Mouse (Mus musculus) cerebellum, adult 18-20 months (tissue): ENCODE data around the gene Ldha.
"Not testable (repeated sequence)": the region's sequence is repeated elsewhere in the genome, so short reads cannot be mapped to it uniquely, and the experiment has no call there.

Source experiments
- DNase-seq, 2 experiments: peaks; one replicate each; pipeline ENCODE4 v3.0.0; 2021

The Ldha gene

DNA sequence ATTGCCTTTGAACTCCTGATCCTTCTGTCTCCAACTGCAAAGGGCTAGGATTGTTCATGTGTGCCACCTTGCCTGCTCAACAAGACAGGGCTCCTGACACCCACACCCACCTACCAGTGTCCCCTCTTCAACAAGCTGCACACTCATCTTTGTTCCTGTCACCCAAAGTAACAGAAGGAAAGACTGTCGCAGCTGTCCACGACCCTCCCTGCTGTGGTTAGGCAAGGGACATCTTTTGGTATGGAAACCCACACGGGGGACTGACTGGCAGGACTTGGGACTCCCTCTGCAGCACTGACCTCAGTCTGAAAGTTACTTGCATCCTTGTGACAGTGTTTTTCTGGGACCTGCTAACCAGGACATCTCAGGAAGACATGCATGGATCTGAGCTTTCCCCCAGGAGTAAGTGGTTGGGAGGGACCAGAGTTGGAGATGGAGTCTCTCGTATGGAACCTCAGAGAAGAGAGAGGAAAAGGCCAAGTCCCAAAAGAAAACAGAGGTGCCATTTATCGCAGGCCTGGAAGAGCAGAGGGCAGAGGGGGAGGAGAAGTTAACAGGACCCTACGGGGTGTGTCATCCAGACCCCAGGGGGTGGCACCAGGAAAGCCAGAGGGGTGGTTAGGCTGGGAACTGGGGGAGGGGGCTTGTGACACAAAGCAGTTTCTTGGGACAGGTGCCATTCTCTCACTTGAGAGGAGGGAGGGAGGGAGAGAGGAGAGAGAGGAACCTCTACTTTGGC lies at the start of gene Ldha:
TSS of gene Ldha (plus strand) at position 689 of the 739 bp plus-strand sequence.
- no peak for DNase-seq

DNA sequence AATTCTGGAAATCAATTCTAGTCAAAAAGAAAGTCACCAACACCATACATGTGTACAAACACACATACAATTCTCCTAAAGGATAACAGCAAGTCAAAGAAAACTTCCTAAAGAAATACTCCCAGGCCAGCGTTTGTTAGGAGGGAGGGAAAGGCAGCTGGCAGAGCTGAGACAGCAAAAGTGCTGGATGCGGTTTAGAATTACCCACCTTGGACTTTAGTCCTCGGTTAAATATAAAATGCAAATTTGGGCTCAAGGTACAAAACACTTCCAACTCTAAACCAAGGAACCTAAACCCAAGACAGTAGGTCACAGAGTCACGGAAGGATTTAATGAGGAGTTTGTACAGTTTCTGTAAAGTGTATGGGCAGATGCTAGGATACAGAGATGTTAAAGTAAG lies 47.4 kb upstream of the Ldha start:
- no peak for DNase-seq

DNA sequence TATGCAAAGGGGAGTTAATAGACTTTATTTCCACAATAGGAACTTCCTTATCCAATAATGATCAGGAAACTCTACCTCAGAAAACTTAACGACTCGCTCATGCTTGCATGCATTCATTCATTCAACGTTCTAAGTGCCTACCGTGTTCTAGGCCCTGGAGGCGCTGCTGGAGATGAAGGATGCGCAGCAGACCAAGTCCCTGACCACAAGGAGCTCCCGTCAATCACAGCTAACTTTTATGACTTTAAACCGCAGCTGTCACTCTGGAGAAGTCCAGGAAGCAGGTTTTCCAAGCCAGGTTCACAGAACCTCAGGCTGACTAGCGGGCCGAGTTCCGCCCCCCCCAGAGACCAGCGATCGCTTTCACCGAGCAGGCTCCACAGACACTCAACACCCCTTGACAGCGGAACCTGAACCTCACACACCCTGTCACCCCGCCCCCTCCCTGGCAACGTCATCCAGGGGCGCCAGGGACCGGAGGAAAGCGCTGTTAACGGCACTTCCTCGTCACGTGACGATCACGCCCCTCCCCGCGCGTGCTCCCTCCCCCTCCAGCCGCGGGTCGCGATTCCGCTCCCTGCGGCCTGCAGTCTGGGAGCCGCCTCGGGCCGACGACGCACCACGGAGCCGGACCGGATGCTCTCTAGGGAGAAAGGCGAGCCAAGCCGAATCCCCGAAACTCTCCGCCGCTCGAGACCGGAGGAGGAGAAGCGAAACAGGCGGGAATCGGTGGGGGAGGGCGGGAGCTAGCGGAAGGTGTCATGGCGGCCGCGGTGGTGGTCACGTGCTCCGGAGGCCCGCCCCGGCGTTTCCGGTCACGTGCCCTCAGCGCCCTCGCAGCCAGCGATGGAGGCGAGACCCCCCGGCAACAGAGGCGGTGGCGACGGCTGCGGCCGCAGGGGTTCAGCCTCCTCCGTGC lies 45.7 kb upstream of the Ldha start, which contains the start of the genes Hps5 and Gtf2h1:
TSS of gene Hps5 (minus strand) at position 778 of the 919 bp plus-strand sequence.
TSS of gene Gtf2h1 (plus strand) at position 817 of the 919 bp plus-strand sequence.
- peak; percentile 98 to 99 for DNase-seq

GRCm38 (mm10) chr7:46796206-46796679 lies 45.0 kb upstream of the Ldha start:
- no peak for DNase-seq

DNA sequence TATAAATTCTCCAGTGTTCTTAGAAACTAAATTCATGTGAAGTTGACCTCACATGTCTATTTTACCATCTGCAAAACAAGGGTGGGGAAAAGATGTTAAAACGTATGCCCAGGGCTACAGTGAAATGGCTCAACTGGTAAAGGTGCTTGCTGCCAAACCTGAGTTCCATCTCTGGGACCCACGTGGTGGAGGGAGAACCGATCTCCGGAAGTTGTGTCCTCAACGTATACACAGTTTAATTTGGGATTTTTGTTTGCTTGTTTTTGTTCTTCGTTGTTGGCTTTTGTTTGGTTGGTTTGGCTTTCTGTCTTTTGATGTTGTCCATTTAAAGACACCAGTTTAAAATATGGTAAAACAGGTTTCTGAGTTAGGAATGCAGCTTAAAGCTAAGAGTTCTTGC lies 44.5 kb upstream of the Ldha start:
- no peak for DNase-seq

DNA sequence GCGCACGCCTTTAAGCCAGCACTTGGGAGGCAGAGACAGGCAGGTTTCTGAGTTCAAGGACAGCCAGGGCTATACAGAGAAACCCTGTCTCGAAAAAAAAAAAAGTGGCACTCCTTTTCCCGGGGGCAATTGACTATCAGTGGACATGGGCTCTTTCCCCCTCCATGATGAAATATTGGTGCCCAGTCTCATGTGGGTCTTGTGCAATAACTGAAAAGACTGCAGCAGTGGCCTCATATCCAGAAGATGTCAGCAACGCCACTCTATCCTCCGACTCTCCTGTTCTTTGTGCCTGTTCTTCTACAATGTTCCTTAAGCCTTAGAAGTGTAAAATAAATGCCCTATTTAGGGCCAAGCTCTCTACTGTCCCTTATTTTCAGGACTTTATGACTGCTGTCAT lies 30.9 kb upstream of the Ldha start:
- no peak for DNase-seq

DNA sequence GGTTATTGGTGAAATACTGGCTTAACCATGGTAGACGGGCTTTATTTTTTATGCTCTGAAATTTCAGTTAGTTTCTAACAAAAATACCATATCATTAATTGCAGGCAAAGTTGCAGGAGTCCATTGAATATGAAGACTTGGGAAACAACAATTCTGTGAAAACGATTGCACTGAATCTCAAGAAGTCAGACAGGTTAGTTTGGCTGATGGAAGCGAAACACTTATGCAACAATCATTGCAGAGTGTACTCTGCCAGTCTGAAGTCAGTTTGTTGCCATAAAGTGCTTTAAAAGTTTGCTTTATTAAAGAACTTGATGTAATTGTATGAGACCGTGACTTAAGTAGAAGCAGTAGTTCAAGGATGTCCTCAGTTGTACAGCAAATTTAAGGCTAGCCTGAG lies 27.3 kb upstream of the Ldha start:
- no peak for DNase-seq

DNA sequence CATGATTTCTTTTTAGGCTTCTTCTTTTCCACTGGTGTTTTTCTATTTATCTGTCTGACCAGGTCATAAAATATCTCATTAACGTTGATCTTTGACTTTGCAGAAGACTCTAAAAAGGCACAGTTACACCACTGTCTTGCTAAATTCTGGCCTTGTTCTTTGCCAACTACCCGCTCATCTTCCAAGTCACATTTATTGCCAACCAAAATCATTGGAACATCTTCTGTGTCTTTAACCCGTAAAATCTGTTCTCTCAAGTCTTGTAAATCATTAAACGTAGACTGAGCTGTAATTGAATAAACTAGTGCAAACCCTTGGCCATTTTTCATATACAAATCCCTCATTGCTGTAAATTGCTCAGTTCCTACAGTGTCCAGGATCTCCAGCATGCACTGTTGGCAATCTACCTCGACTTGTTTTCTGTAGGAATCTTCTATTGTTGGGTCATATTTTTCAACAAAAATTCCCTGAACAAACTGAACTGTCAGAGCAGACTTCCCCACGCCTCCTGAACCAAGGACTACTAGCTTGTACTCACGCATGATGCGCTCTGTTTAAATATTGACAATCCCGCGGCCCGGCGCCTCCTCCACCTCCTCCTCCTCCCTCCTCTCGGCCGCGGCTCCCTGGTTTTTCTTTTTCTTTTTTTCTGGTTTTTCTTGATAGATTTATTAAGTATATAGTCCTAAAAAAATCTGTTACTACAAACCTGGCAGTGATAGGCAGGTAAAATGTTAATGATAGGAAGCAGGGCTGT lies 20.2 kb upstream of the Ldha start:
- not testable (repeated sequence) for DNase-seq

DNA sequence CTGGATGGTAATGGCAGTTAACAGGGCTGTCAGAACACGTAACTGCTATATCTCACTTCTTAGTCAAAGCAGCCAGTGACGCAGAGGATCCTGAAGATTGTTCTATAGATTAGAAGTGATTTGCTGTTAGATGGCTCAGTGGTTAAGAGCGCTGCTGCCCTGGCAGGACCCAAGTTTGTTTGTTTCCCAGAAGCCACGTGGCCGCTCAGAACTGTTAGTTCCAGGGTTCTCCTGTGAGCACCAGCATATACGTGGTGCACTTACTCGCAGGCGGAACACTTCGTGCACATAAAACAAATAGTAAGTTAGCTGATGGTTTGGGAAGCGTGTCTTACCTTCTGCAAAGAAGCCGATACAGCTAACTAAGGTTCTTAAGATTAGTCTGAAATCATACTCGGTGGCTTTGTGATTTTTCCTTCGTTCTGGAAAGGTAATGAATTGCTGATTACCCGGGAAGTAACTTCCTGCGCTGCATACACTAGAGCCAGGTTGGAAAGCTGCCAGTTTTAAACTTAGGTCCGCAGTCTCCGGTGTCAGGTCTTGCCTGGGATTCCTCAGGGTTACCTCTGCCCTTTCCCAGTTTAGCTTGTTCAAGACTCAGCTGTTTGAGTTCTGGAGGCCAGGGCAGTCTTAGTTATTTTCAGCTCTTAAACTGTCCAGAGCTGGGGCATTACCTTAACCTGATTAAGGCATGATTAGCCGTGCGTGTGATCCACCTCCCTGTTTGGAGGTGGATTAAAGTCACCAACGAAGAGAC lies 14.1 kb upstream of the Ldha start:
- DNase-seq: no peak

- DNase-seq: no peak
These were observed 13.5 kb upstream of the Ldha start for GRCm38 (mm10) chr7:46827803-46828184.

- DNase-seq: no peak
These were observed 11.4 kb upstream of the Ldha start for GRCm38 (mm10) chr7:46829911-46830310.

DNA sequence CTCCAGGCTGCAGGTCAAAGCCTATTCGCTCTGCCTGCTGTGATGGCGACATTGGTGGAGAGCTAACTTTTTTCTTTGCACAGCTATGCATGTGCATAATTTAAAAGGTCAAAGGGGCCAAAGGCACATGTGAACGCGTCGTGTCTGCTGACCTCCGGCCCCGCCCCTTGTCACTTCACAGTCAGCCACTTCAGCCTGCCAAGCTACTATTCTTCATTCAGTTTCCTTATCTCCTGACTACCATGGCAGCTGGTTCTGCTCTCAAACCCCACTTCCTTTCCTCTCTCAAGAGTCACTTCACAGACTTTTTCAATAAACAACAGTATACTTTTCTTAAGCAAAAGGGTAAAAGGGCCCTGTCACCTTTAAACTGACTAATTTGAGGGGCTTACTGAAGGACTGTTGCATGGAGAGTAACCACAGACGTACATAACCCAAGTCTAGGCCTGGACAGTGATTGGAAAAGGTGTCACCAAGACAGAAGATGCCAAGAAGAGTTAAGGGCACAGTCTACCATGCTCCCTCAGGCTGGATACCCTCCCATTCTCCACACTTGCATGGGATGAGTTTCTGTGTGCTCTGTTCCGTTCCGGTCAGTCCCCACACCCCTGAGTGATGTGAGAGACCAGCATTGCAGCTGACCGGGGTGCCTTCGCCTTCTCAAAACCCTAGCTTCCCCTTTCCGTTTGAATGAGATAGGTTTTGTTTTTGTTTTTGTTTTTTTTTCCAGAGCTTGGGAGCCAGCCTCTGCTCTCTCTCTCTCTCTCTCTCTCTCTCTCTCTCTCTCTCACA lies 10.3 kb upstream of the Ldha start:
- DNase-seq: no peak

DNA sequence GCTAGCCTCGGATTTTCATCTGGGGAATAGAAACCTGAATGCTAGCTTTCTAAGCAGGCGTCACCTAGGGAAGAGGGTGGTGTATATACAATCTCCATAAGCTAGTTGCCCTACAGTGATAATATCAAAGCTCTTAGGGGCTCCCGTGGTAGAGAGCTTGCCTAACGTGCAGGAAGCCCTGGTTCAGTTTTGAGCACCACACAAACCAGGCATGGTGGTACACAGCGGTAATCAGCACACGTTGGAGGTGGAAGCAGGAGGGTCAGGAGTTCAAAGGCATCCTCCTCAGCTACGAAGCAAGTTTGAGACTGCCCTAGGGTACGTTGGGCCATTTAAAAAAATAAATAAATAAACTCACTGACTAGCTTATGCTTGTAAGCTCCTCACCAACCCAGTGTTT lies 9.6 kb upstream of the Ldha start:
- no peak for DNase-seq

- not testable (repeated sequence) for DNase-seq
These were observed 9.0 kb upstream of the Ldha start for GRCm38 (mm10) chr7:46832112-46832810.

DNA sequence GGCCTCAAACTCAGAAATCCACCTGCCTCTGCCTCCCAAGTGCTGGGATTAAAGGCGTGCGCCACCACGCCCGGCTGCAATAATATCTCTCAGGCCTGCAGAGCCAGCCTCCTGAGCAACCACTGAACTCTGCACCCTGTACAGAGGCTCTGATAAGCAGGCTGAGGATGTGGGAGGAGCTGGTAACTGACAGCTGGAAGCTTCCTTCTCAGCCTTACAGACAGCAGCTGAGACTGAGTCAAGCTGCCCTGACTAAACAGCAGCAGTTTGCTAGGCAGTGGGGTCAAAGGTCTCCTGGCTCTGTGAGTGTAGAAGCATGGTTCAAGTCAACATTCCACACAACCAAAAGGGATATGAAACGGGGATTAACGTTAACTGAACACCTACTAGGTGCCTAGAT lies 8.0 kb upstream of the Ldha start:
- no peak for DNase-seq

DNA sequence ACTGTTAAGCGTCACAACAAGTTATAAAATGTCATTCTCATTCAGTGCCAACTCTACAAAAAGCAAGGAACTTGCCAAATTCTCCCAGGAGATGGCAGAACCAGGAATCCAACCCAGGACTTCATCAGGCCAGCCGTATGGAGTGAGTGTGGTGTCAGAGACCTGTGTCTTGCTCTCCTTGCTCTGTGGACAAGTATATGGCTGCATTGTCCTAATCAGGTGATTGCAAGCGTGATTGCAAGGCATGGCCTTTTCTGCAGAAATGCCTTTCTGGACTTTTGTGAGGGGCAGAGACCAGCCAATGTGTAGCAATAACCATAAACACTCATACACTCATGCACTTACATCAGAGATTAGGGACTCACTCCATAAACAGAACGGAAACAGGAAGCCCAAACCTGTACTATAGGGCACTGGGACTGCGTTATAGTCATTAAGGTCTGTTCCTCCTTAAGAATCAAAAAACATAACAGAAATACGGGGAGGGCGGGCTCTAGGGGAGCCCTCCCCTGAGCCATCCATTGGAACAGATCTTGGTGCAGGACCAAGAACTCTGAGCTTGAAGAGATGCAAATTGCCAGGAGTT lies 7.5 kb upstream of the Ldha start:
- no peak for DNase-seq

DNA sequence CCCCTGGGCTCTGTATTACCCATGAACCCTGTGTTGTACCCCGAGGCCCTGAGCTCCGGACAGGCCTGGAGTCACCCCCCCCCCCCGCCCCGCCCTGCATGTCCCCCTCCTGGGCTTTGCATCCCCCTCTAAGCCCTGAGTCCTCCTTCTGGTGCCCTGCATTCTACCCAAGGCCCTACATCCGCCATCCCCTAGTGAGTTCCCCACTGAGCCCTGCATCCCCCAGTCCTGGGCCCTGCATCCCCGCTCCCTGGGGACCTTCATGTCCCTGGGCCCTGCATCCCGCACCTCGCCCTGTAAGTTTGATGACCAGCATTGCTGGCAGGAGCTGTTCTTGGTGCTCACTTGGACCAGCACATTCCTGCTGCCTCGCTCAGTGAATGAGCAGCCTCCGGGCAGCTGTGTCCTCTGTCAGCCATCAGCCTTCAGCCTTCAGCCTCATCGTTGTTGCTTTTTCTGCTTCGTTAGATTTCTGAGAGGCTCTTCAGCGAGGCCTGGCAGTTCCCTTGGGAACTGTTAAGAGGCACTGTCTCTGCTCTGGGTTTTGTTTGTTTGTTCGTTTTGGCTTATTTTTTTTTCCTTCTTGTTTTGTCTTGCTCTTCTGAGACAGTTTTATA lies 6.2 kb upstream of the Ldha start:
- no peak for DNase-seq

- DNase-seq: no peak
These were observed 4.9 kb upstream of the Ldha start for GRCm38 (mm10) chr7:46836357-46836756.

GRCm38 (mm10) chr7:46837073-46837472 lies 4.2 kb upstream of the Ldha start:
- no peak for DNase-seq
